Mouse (Mus musculus) liver, embryonic 15.5 days (tissue): ENCODE measurements around the gene Dus1l. TPM values are rescaled to one million over a fixed set of nuclear protein-coding genes. Genes with fewer than 3 reads are reported as not detected.

Experiments
- ATAC-seq: fragments of 200-750 bp; cut with Nextera tagmentation; 2 replicates; pipeline ENCODE4 v1.8.0; 2017; ENCODE audit warnings: moderate number of reproducible peaks, mild to moderate bottlenecking, moderate library complexity; ENCODE audit not compliant: insufficient read depth
- H3K27ac ChIP-seq: fragments of 300-500 bp; sonication (generic); replicated peaks from 2 replicates; pipeline ENCODE4 v1.5.1; 2015; ENCODE audit warnings: mild to moderate bottlenecking, inconsistent platforms
- H3K27me3 ChIP-seq: fragments of 300-500 bp; sonication (generic); 2 replicates; pipeline ENCODE4 v1.6.1; 2015; ENCODE audit warnings: mild to moderate bottlenecking, inconsistent platforms
- H3K36me3 ChIP-seq: fragments of 300-500 bp; sonication (generic); replicated peaks from 2 replicates; pipeline ENCODE4 v1.6.1; 2015; ENCODE audit warnings: moderate library complexity, mild to moderate bottlenecking, inconsistent platforms
- H3K4me1 ChIP-seq: fragments of 300-500 bp; sonication (generic); replicated peaks from 2 replicates; pipeline ENCODE4 v1.6.1; 2015; ENCODE audit warnings: inconsistent platforms
- H3K4me2 ChIP-seq: fragments of 300-500 bp; sonication (generic); 2 replicates; pipeline ENCODE4 v1.6.1; 2015; ENCODE audit warnings: moderate library complexity, mild to moderate bottlenecking, inconsistent platforms
- H3K4me3 ChIP-seq: fragments of 300-500 bp; sonication (generic); replicated peaks from 2 replicates; pipeline ENCODE4 v1.5.1; 2015; ENCODE audit warnings: mild to moderate bottlenecking, inconsistent platforms
- H3K9ac ChIP-seq: fragments of 300-500 bp; sonication (generic); 2 replicates; pipeline ENCODE4 v1.6.1; 2015; ENCODE audit warnings: moderate library complexity, mild to moderate bottlenecking, inconsistent platforms
- H3K9me3 ChIP-seq: fragments of 300-500 bp; sonication (generic); replicated peaks from 2 replicates; pipeline ENCODE4 v1.6.1; 2016; ENCODE audit warnings: inconsistent platforms
- WGBS: fragments of 180-500 bp; shearing (Covaris S2); methylation state at CpG from one replicate; pipeline ENCODE4 v1.1.7; 2015; ENCODE audit warnings: mixed read lengths; ENCODE audit not compliant: insufficient replicate concordance; 5-methylcytosine and 5-hydroxymethylcytosine counted together
- polyA plus RNA-seq: library from polyadenylated mRNA; unstranded; fragments of >200 nt; fragmentation: Nextera tagmentation; extraction: Ambion mirVana; gene quantifications from 2 replicates; pipeline ENCODE4 v1.2.1, GENCODE M21; 2015

The Dus1l gene
- polyA plus RNA-seq, 1 experiment from 2014 or later = 61.3 TPM

DNA sequence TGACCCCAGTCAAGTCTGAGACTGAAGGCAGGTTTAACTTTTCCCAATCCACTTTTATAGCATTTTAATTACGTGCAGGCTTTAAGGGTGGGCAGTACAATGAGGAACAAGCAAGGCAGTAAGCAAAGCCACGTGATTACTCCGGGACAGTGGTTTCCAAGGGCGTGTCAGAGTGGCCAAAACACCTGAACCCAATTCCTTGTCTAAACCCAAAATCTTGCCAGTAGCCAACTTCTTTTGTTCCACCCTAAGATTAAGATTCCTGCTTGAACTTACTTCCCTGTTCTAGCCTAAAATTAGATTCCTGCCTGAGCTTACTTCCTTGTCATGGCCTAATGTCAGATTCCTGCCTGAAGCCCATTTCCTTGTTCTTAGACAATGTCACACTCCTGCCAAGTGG, 48.2 kb downstream of the Dus1l start:
- H3K9me3 ChIP-seq = no peaks in the 10 kb centered on the region
- ATAC-seq = no peak
- peaks cover 5% of the 10 kb centered on the region; the same call in 1 of the 2 replicates for H3K27me3 ChIP-seq
- 37% methylated on average over 4 of the region's 4 CpGs for WGBS
- no peaks in the 10 kb centered on the region for H3K4me1 ChIP-seq
- no peak overlapping the region for H3K27ac ChIP-seq
- H3K4me2 ChIP-seq = no peak overlapping the region
- H3K4me3 ChIP-seq = no peak overlapping the region
- no peak overlapping the region for H3K9ac ChIP-seq
- no peaks in the 10 kb centered on the region for H3K36me3 ChIP-seq

GRCm38 (mm10) chr11:120744121-120744701, 52.0 kb downstream of the Dus1l start:
- ATAC-seq = no peak
- Histone ChIP-seq H3K4me3 (no peak overlapping the region), H3K4me2 (no peak overlapping the region), H3K27me3 (no peaks in the 10 kb centered on the region; the same call in 1 of the 2 replicates), H3K9me3 (no peaks in the 10 kb centered on the region), H3K36me3 (no peaks in the 10 kb centered on the region), H3K27ac (no peak overlapping the region), H3K4me1 (no peaks in the 10 kb centered on the region), H3K9ac (no peak overlapping the region)
- 58% methylated on average over 7 of the region's 7 CpGs for WGBS

DNA sequence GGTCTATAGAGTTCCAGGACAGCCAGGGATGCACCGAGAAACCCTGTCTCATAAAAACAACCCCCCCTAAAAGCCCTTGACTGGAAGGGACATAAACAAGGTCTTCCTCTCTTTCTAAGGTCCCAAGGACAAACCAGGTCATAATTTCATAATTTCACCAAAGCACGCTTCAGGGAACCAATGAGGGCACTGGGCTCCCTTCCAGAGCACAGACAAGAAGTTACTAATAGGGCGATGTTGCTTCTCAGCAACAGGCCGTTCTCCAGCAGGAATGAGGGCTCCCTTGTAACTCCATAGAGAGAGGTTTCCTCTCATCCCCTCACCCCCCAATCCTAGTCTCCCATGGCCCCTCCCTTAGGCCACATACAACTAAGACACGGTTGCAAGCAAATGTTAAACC, 55.2 kb downstream of the Dus1l start:
- Histone ChIP-seq H3K4me2 (no peak overlapping the region), H3K9ac (no peak overlapping the region), H3K4me1 (no peaks in the 10 kb centered on the region), H3K9me3 (no peaks in the 10 kb centered on the region), H3K27ac (no peak overlapping the region), H3K36me3 (no peaks in the 10 kb centered on the region), H3K27me3 (no peaks in the 10 kb centered on the region; the same call in 1 of the 2 replicates), H3K4me3 (no peak overlapping the region)
- WGBS = 72% methylated on average over 5 of the region's 5 CpGs
- no peak for ATAC-seq

Other genes with a start within 250 kb of the Dus1l start
- 41.8 and 47.6 TPM in 2 replicates for gene Mcrip1, start 246.7 kb downstream of the Dus1l start, polyA plus RNA-seq
- 0.36 and 0.38 TPM in 2 replicates for gene Ppp1r27, start 245.3 kb downstream of the Dus1l start, polyA plus RNA-seq
- gene P4hb, start 223.2 kb downstream of the Dus1l start, polyA plus RNA-seq = 635 and 803 TPM in 2 replicates
- gene Arhgdia, start 214.8 kb downstream of the Dus1l start, polyA plus RNA-seq = 222 and 238 TPM in 2 replicates
- gene Alyref, start 198.0 kb downstream of the Dus1l start, polyA plus RNA-seq = 253 and 277 TPM in 2 replicates
- gene Anapc11, start 198.0 kb downstream of the Dus1l start, polyA plus RNA-seq = 76.2 and 79.0 TPM in 2 replicates
- gene Npb, start 187.9 kb downstream of the Dus1l start, polyA plus RNA-seq = 14.7 and 15.8 TPM in 2 replicates
- gene Pcyt2, start 178.5 kb downstream of the Dus1l start, polyA plus RNA-seq = 138 and 165 TPM in 2 replicates
- gene Sirt7, start 171.2 kb downstream of the Dus1l start, polyA plus RNA-seq = 32.3 and 36.9 TPM in 2 replicates
- 37.6 and 42.3 TPM in 2 replicates for gene Mafg, start 162.8 kb downstream of the Dus1l start, polyA plus RNA-seq
- 5.1 and 5.7 TPM in 2 replicates for gene Pycr1, start 152.6 kb downstream of the Dus1l start, polyA plus RNA-seq
- gene Myadml2, start 148.2 kb downstream of the Dus1l start, polyA plus RNA-seq = 0.29 and 1.0 TPM in 2 replicates
- 0.33 and 0.40 TPM in 2 replicates for gene Notum, start 135.2 kb downstream of the Dus1l start, polyA plus RNA-seq
- 45.1 and 47.9 TPM in 2 replicates for gene Aspscr1, start 123.4 kb downstream of the Dus1l start, polyA plus RNA-seq
- 80.9 and 88.4 TPM in 2 replicates for gene Cenpx, start 82.7 kb downstream of the Dus1l start, polyA plus RNA-seq
- gene Lrrc45, start 82.5 kb downstream of the Dus1l start, polyA plus RNA-seq = 9.7 and 11.5 TPM in 2 replicates
- 0.96 and 1.5 TPM in 2 replicates for gene Rac3, start 74.9 kb downstream of the Dus1l start, polyA plus RNA-seq
- 20.2 and 24.6 TPM in 2 replicates for gene Dcxr, start 69.1 kb downstream of the Dus1l start, polyA plus RNA-seq
- 0.37 TPM in 1 of 2 replicates, not detected in the other for gene Cbr2, start 64.3 kb downstream of the Dus1l start, polyA plus RNA-seq
- gene Hmga1b, start 33.6 kb downstream of the Dus1l start, polyA plus RNA-seq = 0.94 and 2.6 TPM in 2 replicates
- 11.5 and 12.0 TPM in 2 replicates for gene Rfng, start 12.2 kb downstream of the Dus1l start, polyA plus RNA-seq
- gene Gps1, start 12.1 kb downstream of the Dus1l start, polyA plus RNA-seq = 72.0 and 77.3 TPM in 2 replicates
- 20.1 and 24.9 TPM in 2 replicates for gene Fasn, start 28.1 kb upstream of the Dus1l start, polyA plus RNA-seq
- gene Ccdc57, start 136.5 kb upstream of the Dus1l start, polyA plus RNA-seq = 1.8 TPM in 2 replicates
- gene Slc16a3, start 152.1 kb upstream of the Dus1l start, polyA plus RNA-seq = 73.5 and 82.2 TPM in 2 replicates
- gene Csnk1d, start 194.9 kb upstream of the Dus1l start, polyA plus RNA-seq = 36.1 and 38.5 TPM in 2 replicates
- gene Cd7, start 243.0 kb upstream of the Dus1l start, polyA plus RNA-seq = 0.70 and 0.97 TPM in 2 replicates